Mouse (Mus musculus): ENCODE results near the gene P4ha2. TPM values are rescaled to one million over a fixed set of nuclear protein-coding genes. Genes with fewer than 3 reads are reported as not detected.

P4ha2 gene
- polyA plus RNA-seq (2015; fragmentation: Nextera tagmentation; extraction: Ambion mirVana) = 6.9 and 8.3 TPM in 2 replicates

- H3K27ac ChIP-seq (ENCODE audit: low read depth, low read length) = no peak within 1 kb of the TSS
- ATAC-seq = 0 out of 2 replicates have a peak, but pooled peaks have one; percentile 7
- WGBS = 63% methylated on average over 10 of the region's 10 CpGs
- TF ChIP-seq CTCF (IDR thresholded peaks at IDR 0.05; ENCODE audit: low read depth) = no peak
- H3K4me3 ChIP-seq (ENCODE audit: low read depth, low read length) = peak within 1 kb of the TSS; percentile 66
- no peaks in the 10 kb centered on the region for H3K9me3 ChIP-seq (ENCODE audit: control insufficient read depth)
- no peaks in the 10 kb centered on the region; the same call in 1 of the 2 replicates for H3K4me1 ChIP-seq (replicated peaks; ENCODE audit: control insufficient read depth, insufficient read depth, low read length)
- peak within 1 kb of the TSS; percentile 99 for H3K4me2 ChIP-seq (replicated peaks; ENCODE audit: low read depth)
- no peaks in the 10 kb centered on the region for H3K36me3 ChIP-seq (ENCODE audit: control insufficient read depth, insufficient read depth)
- 0 out of 2 replicates have a peak, but pooled peaks cover 3% of the 10 kb centered on the region for H3K27me3 ChIP-seq (replicated peaks; ENCODE audit: control insufficient read depth, insufficient read depth, low read length)
- peak within 1 kb of the TSS; percentile 53 for H3K9ac ChIP-seq (ENCODE audit: low read depth, low read length)
Observed at GRCm38 (mm10) chr11:54100045-54100691, at the start of gene P4ha2. TSS of gene P4ha2 (plus strand) at chr11:54100095.

DNA sequence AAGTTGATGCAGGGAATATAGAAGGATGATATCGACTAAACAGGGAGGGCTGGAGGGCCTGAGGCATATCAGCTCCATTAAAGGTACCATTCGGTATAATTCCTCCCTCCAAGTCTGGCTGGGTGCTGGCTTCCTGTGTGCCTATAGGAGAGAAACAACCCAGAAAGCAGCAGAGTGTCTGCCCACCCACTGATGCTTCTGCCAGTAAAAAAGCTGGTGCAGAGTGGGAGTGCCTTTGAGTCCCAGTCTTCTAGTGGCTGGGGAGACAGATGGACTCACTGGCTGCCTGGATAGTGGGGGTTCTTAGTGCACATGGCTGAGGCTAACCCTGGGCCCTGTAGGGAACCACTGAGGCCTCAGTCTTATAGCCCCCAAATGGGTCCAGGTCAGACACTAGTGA lies 49.7 kb upstream of the P4ha2 start:
- no peak for TF ChIP-seq CTCF (IDR thresholded peaks at IDR 0.05; ENCODE audit: low read depth)

DNA sequence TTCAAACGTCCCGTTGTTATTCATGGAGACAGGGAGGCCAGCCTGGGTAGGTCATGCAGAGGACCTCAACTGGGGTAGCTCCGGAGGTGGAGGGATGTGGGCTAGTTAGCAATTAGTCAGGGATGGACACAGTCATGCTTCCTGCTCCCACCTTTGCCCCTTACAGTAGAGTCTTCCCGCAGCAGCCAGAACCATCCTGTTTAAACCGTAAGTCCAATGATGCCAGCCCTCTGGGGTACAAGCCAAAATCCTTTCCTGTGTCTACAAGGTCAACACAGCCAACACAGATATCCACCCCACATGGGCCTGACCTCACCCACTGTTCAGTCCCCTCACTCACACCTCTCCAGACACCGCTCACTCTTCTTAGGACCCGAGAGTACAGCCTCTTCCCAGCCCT lies 48.7 kb upstream of the P4ha2 start:
- Histone ChIP-seq H3K36me3 (ENCODE audit: control insufficient read depth, insufficient read depth) (no peaks in the 10 kb centered on the region; the same call in 1 of the 2 replicates), H3K4me3 (ENCODE audit: low read depth, low read length) (no peak overlapping the region), H3K9me3 (ENCODE audit: control insufficient read depth) (no peaks in the 10 kb centered on the region), H3K27ac (ENCODE audit: low read depth, low read length) (no peak overlapping the region), H3K4me2 (replicated peaks; ENCODE audit: low read depth) (no peak overlapping the region), H3K9ac (ENCODE audit: low read depth, low read length) (no peak overlapping the region), H3K4me1 (replicated peaks; ENCODE audit: control insufficient read depth, insufficient read depth, low read length) (no peaks in the 10 kb centered on the region), H3K27me3 (replicated peaks; ENCODE audit: control insufficient read depth, insufficient read depth, low read length) (no peaks in the 10 kb centered on the region)
- ATAC-seq = no peak
- no peak for TF ChIP-seq CTCF (IDR thresholded peaks at IDR 0.05; ENCODE audit: low read depth)
- WGBS = 90% methylated on average over 7 of the region's 7 CpGs

More for the DNA sequence above, 49.7 kb upstream of the P4ha2 start:
- Histone ChIP-seq H3K27ac (ENCODE audit: low read depth, low read length) (no peak overlapping the region), H3K4me3 (ENCODE audit: low read depth, low read length) (no peak overlapping the region), H3K4me1 (replicated peaks; ENCODE audit: control insufficient read depth, insufficient read depth, low read length) (no peaks in the 10 kb centered on the region), H3K27me3 (replicated peaks; ENCODE audit: control insufficient read depth, insufficient read depth, low read length) (no peaks in the 10 kb centered on the region), H3K36me3 (ENCODE audit: control insufficient read depth, insufficient read depth) (no peaks in the 10 kb centered on the region; the same call in 1 of the 2 replicates), H3K4me2 (replicated peaks; ENCODE audit: low read depth) (no peak overlapping the region), H3K9ac (ENCODE audit: low read depth, low read length) (no peak overlapping the region), H3K9me3 (ENCODE audit: control insufficient read depth) (no peaks in the 10 kb centered on the region)
- WGBS = 80% methylated on average over 2 of the region's 2 CpGs
- ATAC-seq = no peak

DNA sequence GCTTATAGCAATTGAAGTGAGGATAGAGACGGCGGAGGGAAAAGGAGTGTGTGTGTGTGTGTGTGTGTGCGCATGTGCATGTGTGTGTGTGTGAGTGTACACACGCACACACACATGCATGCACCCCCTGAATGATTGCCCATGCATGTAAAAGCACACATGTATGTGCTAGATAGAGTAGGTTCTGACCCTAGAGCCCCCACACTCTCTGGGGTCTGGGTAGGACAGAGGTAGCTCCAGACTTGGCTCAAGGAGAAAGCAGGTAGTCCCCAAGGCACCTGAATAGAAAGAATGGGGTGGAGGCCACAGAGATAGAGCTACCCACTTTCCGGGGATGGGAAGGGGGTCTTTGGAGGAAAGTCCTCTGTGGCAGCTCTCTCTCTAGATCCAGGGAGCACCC lies 47.8 kb upstream of the P4ha2 start:
- H3K27ac ChIP-seq (ENCODE audit: low read depth, low read length) = no peak overlapping the region
- no peaks in the 10 kb centered on the region; the same call in 1 of the 2 replicates for H3K36me3 ChIP-seq (ENCODE audit: control insufficient read depth, insufficient read depth)
- no peaks in the 10 kb centered on the region for H3K9me3 ChIP-seq (ENCODE audit: control insufficient read depth)
- no peaks in the 10 kb centered on the region for H3K4me1 ChIP-seq (replicated peaks; ENCODE audit: control insufficient read depth, insufficient read depth, low read length)
- TF ChIP-seq CTCF (IDR thresholded peaks at IDR 0.05; ENCODE audit: low read depth) = no peak
- no peak overlapping the region for H3K9ac ChIP-seq (ENCODE audit: low read depth, low read length)
- H3K4me3 ChIP-seq (ENCODE audit: low read depth, low read length) = no peak overlapping the region
- no peak overlapping the region for H3K4me2 ChIP-seq (replicated peaks; ENCODE audit: low read depth)
- no peaks in the 10 kb centered on the region for H3K27me3 ChIP-seq (replicated peaks; ENCODE audit: control insufficient read depth, insufficient read depth, low read length)
- no peak for ATAC-seq
- 93% methylated on average over 5 of the region's 5 CpGs for WGBS

DNA sequence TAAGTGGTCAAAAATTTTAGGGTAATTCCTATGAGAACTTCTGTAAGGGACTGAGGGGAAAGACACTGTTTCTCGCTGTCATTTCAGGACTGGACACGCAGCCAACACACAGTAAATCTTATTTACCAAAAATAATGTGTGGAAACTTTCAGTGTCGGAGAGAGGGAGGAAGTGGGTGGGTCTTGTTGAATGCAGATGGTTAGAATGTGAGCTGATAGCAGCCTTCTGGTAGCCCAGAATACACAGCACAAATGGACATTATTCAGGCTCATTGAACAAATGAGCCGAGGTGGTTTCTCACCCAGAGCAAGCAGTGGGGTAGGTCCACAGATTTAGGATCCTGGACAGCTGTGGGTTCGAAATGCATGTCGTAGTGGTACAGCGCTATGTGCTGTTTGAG lies 46.8 kb upstream of the P4ha2 start:
- Histone ChIP-seq H3K4me1 (replicated peaks; ENCODE audit: control insufficient read depth, insufficient read depth, low read length) (no peaks in the 10 kb centered on the region), H3K36me3 (ENCODE audit: control insufficient read depth, insufficient read depth) (no peaks in the 10 kb centered on the region; the same call in 1 of the 2 replicates), H3K27me3 (replicated peaks; ENCODE audit: control insufficient read depth, insufficient read depth, low read length) (no peaks in the 10 kb centered on the region), H3K27ac (ENCODE audit: low read depth, low read length) (no peak overlapping the region), H3K9me3 (ENCODE audit: control insufficient read depth) (no peaks in the 10 kb centered on the region), H3K4me2 (replicated peaks; ENCODE audit: low read depth) (no peak overlapping the region), H3K4me3 (ENCODE audit: low read depth, low read length) (no peak overlapping the region), H3K9ac (ENCODE audit: low read depth, low read length) (no peak overlapping the region)
- 80% methylated on average over 7 of the region's 7 CpGs for WGBS
- no peak for TF ChIP-seq CTCF (IDR thresholded peaks at IDR 0.05; ENCODE audit: low read depth)
- ATAC-seq = no peak

DNA sequence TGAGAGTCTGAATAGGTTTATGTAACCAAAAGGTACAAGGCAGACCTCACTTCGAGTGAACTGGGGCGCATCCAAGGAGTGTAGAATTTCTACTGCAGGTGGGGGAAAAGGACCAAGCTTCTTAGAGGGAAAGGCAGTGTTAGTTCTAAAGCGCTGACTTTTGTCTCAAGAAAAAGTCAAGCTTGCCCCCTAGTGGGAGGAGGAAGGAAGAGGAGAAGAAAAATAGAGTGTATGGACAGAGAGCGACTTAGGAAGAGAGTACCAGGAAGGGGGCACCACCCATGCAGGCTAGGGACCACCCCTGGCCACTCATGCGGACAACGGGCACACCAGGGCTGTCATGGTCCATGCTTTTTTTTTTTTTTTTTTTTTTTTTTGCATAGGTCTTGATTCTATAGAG lies 45.6 kb upstream of the P4ha2 start:
- no peaks in the 10 kb centered on the region for H3K4me1 ChIP-seq (replicated peaks; ENCODE audit: control insufficient read depth, insufficient read depth, low read length)
- H3K4me3 ChIP-seq (ENCODE audit: low read depth, low read length) = no peak overlapping the region
- WGBS = 25% methylated on average over 6 of the region's 6 CpGs
- H3K9ac ChIP-seq (ENCODE audit: low read depth, low read length) = no peak overlapping the region
- H3K9me3 ChIP-seq (ENCODE audit: control insufficient read depth) = no peaks in the 10 kb centered on the region
- peak; percentile 86 for TF ChIP-seq CTCF (IDR thresholded peaks at IDR 0.05; ENCODE audit: low read depth)
- no peaks in the 10 kb centered on the region; the same call in 1 of the 2 replicates for H3K36me3 ChIP-seq (ENCODE audit: control insufficient read depth, insufficient read depth)
- no peak overlapping the region for H3K4me2 ChIP-seq (replicated peaks; ENCODE audit: low read depth)
- H3K27me3 ChIP-seq (replicated peaks; ENCODE audit: control insufficient read depth, insufficient read depth, low read length) = no peaks in the 10 kb centered on the region
- no peak for ATAC-seq
- no peak overlapping the region for H3K27ac ChIP-seq (ENCODE audit: low read depth, low read length)

All from intestine, postnatal 0 days (tissue).